Mouse (Mus musculus): ENCODE results near the gene Ssbp2.

GRCm38 (mm10) chr13:91741280-91742047 is 281.4 kb downstream of the Ssbp2 start, which contains the start of gene Acot12:
- TF ChIP-seq TAL1 (IDR thresholded peaks at IDR 0.05; ENCODE audit: low read length) (no peak), GATA1 (IDR thresholded peaks at IDR 0.05; ENCODE audit: low read length) (no peak)

Measured in erythroblast, embryonic 14.5 days (primary cell).